Mouse (Mus musculus): ENCODE measurements around the gene P2rx2. TPM values are rescaled to one million over a fixed set of nuclear protein-coding genes. Genes with fewer than 3 reads are reported as not detected.

P2rx2 gene
- total RNA-seq, 1 experiment from 2014 or later, result 0.05 TPM

DNA sequence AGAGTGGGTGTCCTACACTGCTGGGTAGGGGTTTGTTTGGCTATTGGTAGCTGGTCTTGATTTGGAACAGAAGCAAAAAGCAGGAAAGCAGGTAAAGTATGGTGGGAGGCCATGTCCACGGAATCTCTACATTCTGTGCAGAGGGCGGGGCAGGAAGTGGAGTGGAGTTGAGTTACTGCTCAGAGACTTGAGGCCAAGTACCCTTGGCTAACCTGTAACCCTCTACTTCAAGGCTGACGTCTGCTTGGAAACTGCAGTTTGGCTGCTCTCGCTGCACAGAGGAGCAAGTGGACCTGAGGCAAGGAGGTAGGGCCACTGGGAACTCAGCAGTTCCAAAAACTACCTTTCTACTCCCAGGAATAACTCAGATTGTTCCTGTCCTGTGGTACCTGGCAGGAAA is 1.5 kb upstream of the P2rx2 start, which contains the start of gene Lrcol1:
TSS of gene Lrcol1 (plus strand) at position 207 of the 400 bp plus-strand sequence.
- ATAC-seq (replicated peaks; ENCODE audit: low read depth, poor library complexity, severe bottlenecking), result no peak

- no peak for ATAC-seq (replicated peaks; ENCODE audit: low read depth, poor library complexity, severe bottlenecking)
Measured at GRCm38 (mm10) chr5:110338792-110339191, 4.2 kb downstream of the P2rx2 start.

GRCm38 (mm10) chr5:110330508-110330907 is 12.5 kb downstream of the P2rx2 start:
- ATAC-seq (replicated peaks; ENCODE audit: low read depth, poor library complexity, severe bottlenecking), result peak; percentile 74

GRCm38 (mm10) chr5:110313127-110313526 is 29.9 kb downstream of the P2rx2 start:
- ATAC-seq (replicated peaks; ENCODE audit: low read depth, poor library complexity, severe bottlenecking), result no peak

DNA sequence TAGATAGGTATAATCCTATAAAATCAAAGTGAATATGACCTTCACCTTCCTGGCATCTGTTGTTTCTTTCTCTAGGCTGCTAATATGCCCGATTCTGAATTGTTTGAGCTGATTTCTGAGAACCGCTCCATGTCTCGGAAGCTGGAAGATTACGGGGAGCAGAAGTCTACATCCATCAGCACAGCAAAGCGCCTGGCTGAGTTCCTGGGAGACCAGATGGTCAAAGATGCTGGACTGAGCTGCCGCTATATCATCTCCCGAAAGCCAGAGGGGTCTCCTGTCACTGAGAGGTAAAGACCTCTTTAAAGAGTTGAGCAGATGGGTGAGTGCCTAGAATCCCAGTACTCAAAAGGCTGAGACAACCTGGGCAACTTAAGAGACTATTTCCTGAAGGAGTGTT is 34.2 kb downstream of the P2rx2 start:
- no peak for ATAC-seq (replicated peaks; ENCODE audit: low read depth, poor library complexity, severe bottlenecking)

GRCm38 (mm10) chr5:110300591-110300990 is 42.4 kb downstream of the P2rx2 start:
- no peak for ATAC-seq (replicated peaks; ENCODE audit: low read depth, poor library complexity, severe bottlenecking)

DNA sequence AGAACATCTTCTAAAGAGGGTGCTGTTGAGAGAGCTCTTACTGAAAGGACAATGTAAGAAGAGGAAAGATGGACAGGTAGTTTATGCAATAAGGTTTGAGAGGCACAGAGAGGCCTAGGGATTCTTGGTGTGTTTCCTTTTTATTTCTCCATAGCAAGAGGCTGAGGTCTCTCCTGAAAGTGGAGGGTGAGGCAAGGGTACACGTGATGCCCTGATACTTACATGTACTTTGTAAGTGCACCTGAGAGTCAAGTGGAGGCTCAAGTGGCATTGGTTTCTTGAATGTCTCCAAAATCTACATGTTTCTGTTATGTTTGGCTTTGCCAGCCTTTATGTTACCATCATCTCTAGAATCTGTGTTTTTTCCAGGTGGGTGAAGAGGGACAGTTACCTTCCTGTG is 46.4 kb downstream of the P2rx2 start:
- ATAC-seq (replicated peaks; ENCODE audit: low read depth, poor library complexity, severe bottlenecking), result no peak

- ATAC-seq (replicated peaks; ENCODE audit: low read depth, poor library complexity, severe bottlenecking), result no peak
Measured at GRCm38 (mm10) chr5:110291649-110292048, 51.4 kb downstream of the P2rx2 start.

Other genes starting within 250 kb of the P2rx2 start
- 3.0 and 4.6 TPM in 2 replicates for gene Gm35315, start 248.8 kb downstream of the P2rx2 start, total RNA-seq (2017)
- gene Plcxd1, start 243.2 kb downstream of the P2rx2 start, total RNA-seq (2017), result 0.05 TPM in 1 of 2 replicates, not detected in the other
- 15.7 and 18.0 TPM in 2 replicates for gene Gtpbp6, start 235.0 kb downstream of the P2rx2 start, total RNA-seq (2017)
- 11.7 and 16.1 TPM in 2 replicates for gene Zfp605, start 233.1 kb downstream of the P2rx2 start, total RNA-seq (2017)
- 46.9 and 66.0 TPM in 2 replicates for gene Chfr, start 207.4 kb downstream of the P2rx2 start, total RNA-seq (2017)
- gene Golga3, start 166.5 kb downstream of the P2rx2 start, total RNA-seq (2017), result 23.5 and 35.6 TPM in 2 replicates
- 55.2 and 75.7 TPM in 2 replicates for gene Ankle2, start 112.2 kb downstream of the P2rx2 start, total RNA-seq (2017)
- gene Pgam5, start 73.3 kb downstream of the P2rx2 start, total RNA-seq (2017), result 32.5 and 36.6 TPM in 2 replicates
- gene Pxmp2, start 57.0 kb downstream of the P2rx2 start, total RNA-seq (2017), result 6.2 and 8.7 TPM in 2 replicates
- 61.1 and 69.1 TPM in 2 replicates for gene Pole, start 56.9 kb downstream of the P2rx2 start, total RNA-seq (2017)
- not detected in 2 replicates for gene Lrcol1, start 1.5 kb upstream of the P2rx2 start, total RNA-seq (2017)
- 6.7 and 13.9 TPM in 2 replicates for gene Fbrsl1, start 105.3 kb upstream of the P2rx2 start, total RNA-seq (2017)
- gene Galnt9, start 201.1 kb upstream of the P2rx2 start, total RNA-seq (2017), result not detected in 2 replicates

Measured in common myeloid progenitor, adult 5-6 weeks (primary cell).